Mouse (Mus musculus): ENCODE data around the gene Mmp1b. TPM values are rescaled to one million over a fixed set of nuclear protein-coding genes. Genes with fewer than 3 reads are reported as not detected.
"Not testable (repeated sequence)": the region's sequence is repeated elsewhere in the genome, so short reads cannot be mapped to it uniquely, and the experiment has no call there.

Mmp1b gene
- polyA plus RNA-seq (2015; fragmentation: Nextera tagmentation; extraction: Ambion mirVana): not detected in 2 replicates

DNA sequence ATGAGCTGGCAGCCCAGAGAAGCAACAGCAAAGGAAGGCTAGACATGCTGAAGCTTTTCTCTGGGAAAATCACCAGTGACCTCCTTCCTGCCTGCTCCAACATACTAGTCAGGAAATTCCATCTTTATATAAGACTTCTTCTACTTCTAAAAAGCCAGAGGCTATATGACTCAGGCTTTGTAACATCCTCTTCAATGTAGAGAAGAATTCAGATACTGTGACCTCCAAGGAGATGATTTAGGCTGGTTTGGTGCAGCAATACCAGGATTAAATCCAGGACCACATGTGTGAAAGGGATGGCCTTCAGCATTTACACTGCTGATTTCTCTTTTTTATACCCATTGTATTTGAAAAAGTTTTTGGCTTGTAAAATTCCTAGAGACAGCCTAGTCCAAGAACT is at the start of gene Mmp1b:
Gene Mmp1b, minus strand, starts transcription at position 101 of the 400 bp plus-strand sequence.
- Histone ChIP-seq H3K27ac (no peak within 1 kb of the TSS), H3K36me3 (no peaks in the 10 kb centered on the region), H3K4me1 (no peaks in the 10 kb centered on the region), H3K27me3 (no peaks in the 10 kb centered on the region), H3K9me3 (no peaks in the 10 kb centered on the region), H3K9ac (no peak within 1 kb of the TSS), H3K4me3 (no peak within 1 kb of the TSS), H3K4me2 (no peak within 1 kb of the TSS)
- ATAC-seq (ENCODE audit: insufficient number of reproducible peaks, low FRiP score, low TSS enrichment, low read depth): no peak

DNA sequence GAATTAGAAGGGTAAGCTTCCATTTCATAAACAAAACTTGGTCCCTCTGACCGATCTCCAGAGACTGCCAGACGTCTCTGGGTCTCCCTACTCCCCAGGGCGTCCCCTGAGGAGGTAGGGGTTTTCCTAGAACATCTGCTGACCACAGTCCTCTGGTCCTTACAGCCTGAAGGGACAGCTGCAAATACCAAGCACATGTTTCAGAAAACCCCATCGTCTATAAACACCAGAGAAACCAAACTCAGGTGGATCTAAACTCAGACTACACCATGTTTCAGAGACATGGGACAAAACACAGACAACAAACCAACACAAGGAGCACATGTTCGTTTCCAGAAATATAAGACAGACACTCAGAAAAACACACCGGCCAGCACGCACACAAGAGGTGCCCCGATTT is 8.7 kb upstream of the Mmp1b start:
- H3K27ac ChIP-seq; H3K4me1 ChIP-seq; H3K27me3 ChIP-seq; H3K9me3 ChIP-seq; H3K4me3 ChIP-seq; H3K9ac ChIP-seq; H3K36me3 ChIP-seq; ATAC-seq (ENCODE audit: insufficient number of reproducible peaks, low FRiP score, low TSS enrichment, low read depth); H3K4me2 ChIP-seq: not testable (repeated sequence)
- WGBS: 75% methylated on average over 8 of the region's 8 CpGs

DNA sequence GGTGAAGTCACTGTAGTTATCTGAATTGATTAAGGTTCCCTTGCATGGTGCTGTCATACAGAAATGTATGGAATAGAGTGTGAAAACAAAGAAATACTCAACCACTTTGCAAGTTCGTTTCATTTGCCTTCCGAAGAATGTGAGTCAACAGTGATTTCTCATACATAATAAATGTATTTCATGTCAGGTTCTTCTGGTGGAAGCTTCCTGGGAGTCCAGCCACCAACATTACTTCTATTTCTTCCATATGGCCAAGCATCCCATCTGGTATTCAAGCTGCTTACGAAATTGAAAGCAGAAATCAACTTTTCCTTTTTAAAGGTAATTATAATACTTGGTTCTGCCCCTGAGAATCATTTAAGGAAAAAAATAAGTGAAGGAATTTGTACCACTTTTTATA is 33.3 kb downstream of the Mmp1b start:
- Histone ChIP-seq H3K36me3 (no peaks in the 10 kb centered on the region), H3K9me3 (no peaks in the 10 kb centered on the region), H3K27me3 (no peaks in the 10 kb centered on the region), H3K9ac (no peak overlapping the region), H3K4me2 (no peak overlapping the region), H3K4me3 (no peak overlapping the region), H3K4me1 (no peaks in the 10 kb centered on the region), H3K27ac (no peak overlapping the region)
- WGBS: 72% methylated on average over 3 of the region's 3 CpGs
- ATAC-seq (ENCODE audit: insufficient number of reproducible peaks, low FRiP score, low TSS enrichment, low read depth): no peak

DNA sequence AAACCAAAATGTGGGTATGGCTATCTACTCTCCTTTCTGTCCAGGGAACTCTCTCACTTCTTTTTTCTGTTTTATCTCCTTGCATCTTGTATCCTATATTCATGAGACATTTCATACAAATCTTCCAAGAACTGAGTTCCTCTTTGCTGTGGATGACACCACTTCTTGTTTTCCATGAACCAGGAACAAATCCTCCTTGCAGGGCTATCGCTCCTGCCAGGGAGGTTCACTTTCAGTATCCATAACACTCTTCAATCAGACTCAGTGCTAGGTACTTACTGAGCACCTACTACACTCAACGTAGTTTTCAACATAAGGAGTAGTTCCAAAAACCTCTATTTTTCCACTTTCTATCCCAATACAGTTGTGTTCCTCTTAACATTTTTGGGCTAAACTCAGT is 42.3 kb downstream of the Mmp1b start:
- H3K27ac ChIP-seq: no peak overlapping the region
- H3K4me2 ChIP-seq: no peak overlapping the region
- no peaks in the 10 kb centered on the region for H3K27me3 ChIP-seq
- H3K4me1 ChIP-seq: no peaks in the 10 kb centered on the region
- ATAC-seq (ENCODE audit: insufficient number of reproducible peaks, low FRiP score, low TSS enrichment, low read depth): no peak
- no peaks in the 10 kb centered on the region for H3K36me3 ChIP-seq
- H3K9ac ChIP-seq: no peak overlapping the region
- 88% methylated on average over 2 of the region's 2 CpGs for WGBS
- no peaks in the 10 kb centered on the region for H3K9me3 ChIP-seq
- H3K4me3 ChIP-seq: no peak overlapping the region

DNA sequence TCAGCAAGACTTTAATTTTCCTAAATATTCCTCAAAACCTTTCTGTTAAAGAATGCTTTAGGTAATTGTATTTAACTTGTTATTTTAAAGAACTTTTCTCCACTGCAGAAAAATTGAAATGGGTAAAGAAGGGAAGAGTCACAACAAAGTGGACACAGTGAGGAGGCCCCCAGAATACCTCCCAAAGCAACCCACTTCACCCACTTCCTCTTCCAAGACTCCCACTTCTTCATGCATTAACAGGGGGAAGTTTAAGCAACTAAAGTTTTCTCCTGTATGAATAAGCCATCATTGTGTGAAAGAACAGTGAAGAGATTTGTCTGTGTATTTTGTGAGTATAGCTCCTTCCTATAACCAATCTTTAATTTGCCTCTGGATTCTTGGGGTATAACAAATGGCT is 43.7 kb downstream of the Mmp1b start, which contains the start of gene Mmp12:
Gene Mmp12, plus strand, starts transcription at position 275 of the 400 bp plus-strand sequence.
- Histone ChIP-seq H3K27me3 (no peaks in the 10 kb centered on the region), H3K4me2 (no peak within 1 kb of the TSS), H3K4me1 (no peaks in the 10 kb centered on the region), H3K9ac (no peak within 1 kb of the TSS), H3K27ac (no peak within 1 kb of the TSS), H3K9me3 (no peaks in the 10 kb centered on the region), H3K36me3 (no peaks in the 10 kb centered on the region), H3K4me3 (no peak within 1 kb of the TSS)
- ATAC-seq (ENCODE audit: insufficient number of reproducible peaks, low FRiP score, low TSS enrichment, low read depth): no peak

DNA sequence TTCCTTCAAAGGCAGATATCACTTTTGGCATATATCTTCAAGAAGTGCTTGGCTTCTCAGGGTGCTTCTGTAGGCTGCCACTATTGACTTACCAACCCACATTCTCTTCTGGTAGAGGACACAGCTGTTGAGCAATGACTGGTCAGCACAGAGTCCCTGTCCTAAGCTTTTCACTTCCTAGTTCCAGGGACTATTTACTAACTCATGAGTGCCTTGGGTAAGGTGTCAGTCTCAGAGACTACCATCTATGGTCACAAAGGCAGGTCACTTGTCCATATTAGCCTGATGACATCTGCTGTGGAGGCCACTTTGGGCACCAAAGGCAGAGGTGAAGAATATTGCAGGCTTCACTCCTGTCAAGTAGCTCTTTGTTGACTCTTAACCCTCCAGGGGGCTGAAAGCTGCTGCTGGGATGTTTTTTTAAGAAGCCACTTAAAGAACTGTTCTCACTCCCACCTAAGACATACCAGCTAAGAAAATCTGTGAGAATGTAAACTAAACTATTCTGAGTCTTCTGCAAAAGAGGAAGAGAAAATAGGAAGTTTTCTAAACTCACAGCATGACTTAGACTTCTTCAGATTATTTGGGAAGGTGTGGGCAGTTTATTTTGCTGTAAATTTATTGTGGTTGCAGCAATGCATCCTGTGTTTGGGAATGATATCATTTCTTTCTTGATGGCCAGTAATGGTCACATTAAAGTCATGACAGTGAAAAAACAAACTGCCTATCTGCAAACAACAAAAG is 50.9 kb downstream of the Mmp1b start:
- Histone ChIP-seq H3K9me3 (no peaks in the 10 kb centered on the region), H3K9ac (no peak overlapping the region), H3K27me3 (no peaks in the 10 kb centered on the region), H3K4me1 (no peaks in the 10 kb centered on the region), H3K4me2 (no peak overlapping the region), H3K27ac (no peak overlapping the region), H3K4me3 (no peak overlapping the region), H3K36me3 (no peaks in the 10 kb centered on the region)
- ATAC-seq (ENCODE audit: insufficient number of reproducible peaks, low FRiP score, low TSS enrichment, low read depth): no peak

DNA sequence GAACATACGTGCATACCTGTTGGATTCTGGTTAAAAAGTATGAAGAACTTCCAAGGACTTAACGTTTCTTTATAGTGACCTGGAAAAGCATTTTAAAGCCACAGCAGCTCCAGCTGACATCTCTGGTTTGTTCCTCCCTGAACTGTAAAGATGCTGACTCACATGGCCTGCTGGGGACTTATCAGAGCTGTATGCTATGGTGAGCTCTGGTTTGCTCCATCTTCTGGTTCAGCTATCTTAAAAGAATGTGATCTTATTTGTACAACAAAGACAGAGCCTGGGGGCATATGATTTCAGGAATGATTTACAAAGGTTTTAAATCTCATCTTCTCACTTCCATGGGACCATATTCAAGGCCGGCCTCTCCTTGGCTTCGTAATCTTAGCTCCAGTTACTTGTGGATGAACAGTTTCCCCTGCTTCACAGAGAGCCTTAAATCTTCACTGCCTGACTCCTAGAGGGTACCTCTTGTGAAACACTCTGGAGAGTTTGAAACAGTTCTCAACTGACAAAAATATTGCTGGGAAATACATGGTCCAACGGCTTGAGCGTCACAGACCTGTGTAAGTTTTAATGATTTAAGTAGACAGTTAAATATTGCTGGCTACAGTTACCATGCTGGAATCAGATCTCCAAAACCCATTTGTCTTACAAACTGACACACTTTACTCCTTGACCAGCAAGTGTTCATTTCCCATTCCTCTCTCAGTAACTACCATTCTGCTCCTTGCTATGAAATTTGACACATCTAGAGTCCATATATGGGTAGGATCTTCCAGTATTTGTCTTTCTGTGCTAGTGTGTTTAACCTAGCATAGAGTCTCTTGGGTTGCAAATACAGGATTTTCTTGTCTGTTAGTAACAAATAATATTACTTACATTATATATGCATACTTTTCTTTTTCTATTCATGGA is 51.8 kb downstream of the Mmp1b start:
- Histone ChIP-seq H3K9ac (no peak overlapping the region), H3K4me3 (no peak overlapping the region), H3K27me3 (no peaks in the 10 kb centered on the region), H3K36me3 (no peaks in the 10 kb centered on the region), H3K4me1 (no peaks in the 10 kb centered on the region), H3K4me2 (no peak overlapping the region), H3K27ac (no peak overlapping the region), H3K9me3 (no peaks in the 10 kb centered on the region)
- no peak for ATAC-seq (ENCODE audit: insufficient number of reproducible peaks, low FRiP score, low TSS enrichment, low read depth)
- 64% methylated on average over 6 of the region's 6 CpGs for WGBS

DNA sequence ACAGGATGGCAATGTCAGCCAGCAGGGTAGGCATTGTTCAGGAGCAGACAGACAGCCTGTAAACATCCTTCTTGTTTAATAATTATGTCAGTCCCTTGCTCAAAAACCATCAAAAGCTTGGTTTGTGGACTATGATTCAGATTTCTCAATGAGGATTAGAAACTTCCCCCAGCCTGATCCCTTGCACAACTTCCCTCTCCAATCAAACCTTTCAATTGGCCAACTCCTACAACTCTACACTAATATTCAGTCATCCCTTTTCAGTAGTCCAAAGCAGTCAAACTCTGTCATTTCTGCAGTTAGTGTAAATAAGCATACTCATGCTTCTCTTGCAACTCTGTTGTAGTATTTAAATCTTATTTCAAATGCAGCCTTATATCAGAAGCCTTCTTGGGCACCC is 56.0 kb downstream of the Mmp1b start:
- Histone ChIP-seq H3K4me3 (no peak overlapping the region), H3K9me3 (no peaks in the 10 kb centered on the region), H3K27me3 (no peaks in the 10 kb centered on the region), H3K4me2 (no peak overlapping the region), H3K4me1 (no peaks in the 10 kb centered on the region), H3K36me3 (no peaks in the 10 kb centered on the region), H3K9ac (no peak overlapping the region), H3K27ac (no peak overlapping the region)
- no peak for ATAC-seq (ENCODE audit: insufficient number of reproducible peaks, low FRiP score, low TSS enrichment, low read depth)

Other genes with a start within 250 kb of the Mmp1b start
- gene Dync2h1, start 203.6 kb downstream of the Mmp1b start, polyA plus RNA-seq (2015; fragmentation: Nextera tagmentation; extraction: Ambion mirVana): 13.6 and 14.3 TPM in 2 replicates
- gene Dcun1d5, start 203.5 kb downstream of the Mmp1b start, polyA plus RNA-seq (2015; fragmentation: Nextera tagmentation; extraction: Ambion mirVana): 111 and 131 TPM in 2 replicates
- gene Mmp13, start 115.5 kb downstream of the Mmp1b start, polyA plus RNA-seq (2015; fragmentation: Nextera tagmentation; extraction: Ambion mirVana): 14.3 and 33.3 TPM in 2 replicates
- gene Mmp12, start 43.7 kb downstream of the Mmp1b start, polyA plus RNA-seq (2015; fragmentation: Nextera tagmentation; extraction: Ambion mirVana): 0.19 TPM in 1 of 2 replicates, not detected in the other
- gene Mmp3, start 57.8 kb upstream of the Mmp1b start, polyA plus RNA-seq (2015; fragmentation: Nextera tagmentation; extraction: Ambion mirVana): 0.31 TPM in 1 of 2 replicates, not detected in the other
- gene Mmp10, start 114.3 kb upstream of the Mmp1b start, polyA plus RNA-seq (2015; fragmentation: Nextera tagmentation; extraction: Ambion mirVana): not detected in 2 replicates
- 1.1 and 1.3 TPM in 2 replicates for gene Mmp8, start 170.4 kb upstream of the Mmp1b start, polyA plus RNA-seq (2015; fragmentation: Nextera tagmentation; extraction: Ambion mirVana)
- gene Mmp27, start 183.3 kb upstream of the Mmp1b start, polyA plus RNA-seq (2015; fragmentation: Nextera tagmentation; extraction: Ambion mirVana): 0.42 TPM in 1 of 2 replicates, not detected in the other
- not detected in 2 replicates for gene Mmp20, start 240.2 kb upstream of the Mmp1b start, polyA plus RNA-seq (2015; fragmentation: Nextera tagmentation; extraction: Ambion mirVana)